Mouse (Mus musculus) induced T-regulatory cell, adult 2 months (primary cell): ENCODE data around the gene Tpra1.

Experiments
- DNase-seq: peaks from one replicate; pipeline ENCODE4 v3.0.0-alpha.2; 2012; ENCODE audit warnings: low read depth

The Tpra1 gene

DNA sequence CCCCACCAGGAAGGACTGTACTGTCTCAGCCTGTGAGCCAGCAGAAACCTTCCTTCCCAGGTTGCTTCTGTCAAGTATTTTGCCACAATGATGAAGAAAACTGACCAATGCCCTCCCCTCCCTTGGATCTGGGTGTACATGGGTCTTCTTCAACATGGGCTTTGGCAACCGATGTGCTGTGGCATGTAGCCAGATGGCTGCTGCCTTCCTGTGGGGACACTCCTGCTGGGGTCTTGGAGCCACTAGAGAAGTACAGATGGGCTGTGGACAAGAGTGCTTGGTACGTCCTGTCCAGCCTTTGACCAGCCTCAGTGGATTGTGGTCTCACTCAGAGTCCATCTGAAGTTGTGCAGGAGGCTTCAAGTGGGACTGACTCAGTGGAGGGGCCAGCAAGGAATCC, 56.3 kb downstream of the Tpra1 start:
- DNase-seq, result no peak

DNA sequence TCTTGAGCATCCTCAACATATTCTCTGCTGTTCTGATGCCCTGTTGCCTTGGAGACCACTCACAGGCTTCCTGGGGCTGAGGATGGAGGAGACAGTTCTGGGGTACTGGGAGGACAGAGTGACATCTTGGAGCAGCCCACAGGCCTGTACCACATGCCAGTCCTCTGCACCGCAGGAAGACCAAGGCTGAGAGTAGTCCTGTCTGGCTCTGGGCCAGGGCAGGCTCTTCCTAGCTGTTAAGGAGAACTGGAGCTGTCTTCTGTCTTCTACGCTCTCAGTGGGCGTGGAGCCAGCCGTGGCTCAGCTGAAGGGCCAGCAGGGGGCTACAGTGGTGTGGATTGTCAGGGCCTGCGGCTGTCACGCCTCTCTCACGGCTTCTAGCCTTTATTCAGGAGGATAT, 57.8 kb downstream of the Tpra1 start:
- DNase-seq, result no peak

DNA sequence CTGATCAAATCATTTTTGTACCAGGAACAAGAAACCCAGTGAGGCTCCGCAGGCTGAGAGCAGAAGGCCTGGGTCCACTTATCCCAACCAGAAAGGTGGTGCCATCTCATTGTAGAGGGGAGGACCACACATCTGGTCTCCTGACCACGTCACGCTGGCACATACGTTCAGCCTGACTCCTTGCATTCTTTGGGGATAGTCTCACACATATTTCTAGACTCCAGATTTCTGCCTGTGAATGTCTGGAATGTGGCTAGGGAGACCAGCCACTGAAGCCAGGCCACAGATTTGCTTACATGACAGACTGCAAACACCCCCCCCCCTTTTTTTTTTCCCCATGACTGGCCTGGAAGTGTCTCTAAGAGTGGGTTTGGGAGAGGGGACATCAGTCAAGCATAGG, 58.9 kb downstream of the Tpra1 start:
- DNase-seq, result no peak
